Mouse (Mus musculus) embryonic facial prominence, embryonic 10.5 days (tissue): ENCODE data around the gene Dusp15. TPM values are rescaled to one million over a fixed set of nuclear protein-coding genes. Genes with fewer than 3 reads are reported as not detected.

ENCODE experiments used
- DNase-seq: peaks from one replicate; pipeline ENCODE4 v3.0.0-alpha.2; 2017; ENCODE audit warnings: low spot score
- H3K27ac ChIP-seq: fragments of 300-500 bp; sonication (generic); replicated peaks from 2 replicates; pipeline ENCODE4 v1.5.1; 2016; ENCODE audit warnings: mild to moderate bottlenecking
- H3K27me3 ChIP-seq: fragments of 300-500 bp; sonication (generic); replicated peaks from 2 replicates; pipeline ENCODE4 v1.6.1; 2016; ENCODE audit warnings: low read depth, mild to moderate bottlenecking; ENCODE audit not compliant: poor library complexity, severe bottlenecking
- H3K36me3 ChIP-seq: fragments of 300-500 bp; sonication (generic); replicated peaks from 2 replicates; pipeline ENCODE4 v1.6.1; 2016; ENCODE audit warnings: mild to moderate bottlenecking, moderate library complexity
- H3K4me1 ChIP-seq: fragments of 300-500 bp; sonication (generic); 2 replicates; pipeline ENCODE4 v1.6.1; 2016
- H3K4me3 ChIP-seq: fragments of 300-500 bp; sonication (generic); 2 replicates; pipeline ENCODE4 v1.5.1; 2016; ENCODE audit warnings: mild to moderate bottlenecking, moderate library complexity
- H3K9me3 ChIP-seq: fragments of 300-500 bp; sonication (generic); 2 replicates; pipeline ENCODE4 v1.6.1; 2016; ENCODE audit warnings: mild to moderate bottlenecking
- WGBS: fragments of 180-500 bp; shearing (Covaris S2); methylation state at CpG from one replicate; pipeline ENCODE4 v1.1.7; 2016; 5-methylcytosine and 5-hydroxymethylcytosine counted together
- polyA plus RNA-seq: library from polyadenylated mRNA; unstranded; fragments of >200 nt; fragmentation: Nextera tagmentation; extraction: Ambion mirVana; gene quantifications from 2 replicates; pipeline ENCODE4 v1.2.1, GENCODE M21; 2016

The Dusp15 gene
- polyA plus RNA-seq: 0.34 and 0.95 TPM in 2 replicates

- WGBS: 1% methylated on average over 54 of the region's 54 CpGs
- Histone ChIP-seq H3K36me3 (no peaks in the 10 kb centered on the region), H3K9me3 (no peaks in the 10 kb centered on the region), H3K4me3 (peak within 1 kb of the TSS; percentile 81), H3K27ac (peak within 1 kb of the TSS; percentile 81), H3K27me3 (peaks cover 94% of the 10 kb centered on the region), H3K4me1 (peaks cover 38% of the 10 kb centered on the region)
- peak; percentile 69 for DNase-seq
Measured at GRCm38 (mm10) chr2:152951065-152951849, at the start of gene Dusp15. TSS of gene Dusp15 (minus strand) at chr2:152951698.

- Histone ChIP-seq H3K9me3 (no peaks in the 10 kb centered on the region), H3K27ac (no peak overlapping the region), H3K27me3 (no peaks in the 10 kb centered on the region), H3K4me3 (no peak overlapping the region), H3K4me1 (0 out of 2 replicates have a peak, but pooled peaks cover 8% of the 10 kb centered on the region), H3K36me3 (no peaks in the 10 kb centered on the region)
- 69% methylated on average over 4 of the region's 4 CpGs for WGBS
- no peak for DNase-seq
Measured at GRCm38 (mm10) chr2:152997046-152997445, 45.5 kb upstream of the Dusp15 start.

GRCm38 (mm10) chr2:152991529-152991928 is 40.0 kb upstream of the Dusp15 start:
- DNase-seq: no peak
- Histone ChIP-seq H3K4me3 (no peak overlapping the region), H3K27ac (no peak overlapping the region), H3K36me3 (no peaks in the 10 kb centered on the region), H3K27me3 (no peaks in the 10 kb centered on the region), H3K4me1 (0 out of 2 replicates have a peak, but pooled peaks cover 8% of the 10 kb centered on the region), H3K9me3 (no peaks in the 10 kb centered on the region)
- 87% methylated on average over 9 of the region's 9 CpGs for WGBS

GRCm38 (mm10) chr2:152985582-152985981 is 34.1 kb upstream of the Dusp15 start:
- Histone ChIP-seq H3K27ac (no peak overlapping the region), H3K9me3 (no peaks in the 10 kb centered on the region), H3K4me1 (peaks cover 5% of the 10 kb centered on the region; the same call in 1 of the 2 replicates), H3K27me3 (no peaks in the 10 kb centered on the region), H3K36me3 (no peaks in the 10 kb centered on the region), H3K4me3 (no peak overlapping the region)
- 27% methylated on average over 1 of the region's 1 CpGs for WGBS
- no peak for DNase-seq

- Histone ChIP-seq H3K4me1 (no peaks in the 10 kb centered on the region), H3K9me3 (no peaks in the 10 kb centered on the region), H3K36me3 (no peaks in the 10 kb centered on the region), H3K27ac (no peak overlapping the region), H3K4me3 (no peak overlapping the region), H3K27me3 (no peaks in the 10 kb centered on the region)
- DNase-seq: no peak
- 63% methylated on average over 3 of the region's 3 CpGs for WGBS
Measured at GRCm38 (mm10) chr2:152976991-152977390, 25.5 kb upstream of the Dusp15 start.

- no peaks in the 10 kb centered on the region for H3K9me3 ChIP-seq
- DNase-seq: no peak
- 65% methylated on average over 4 of the region's 4 CpGs for WGBS
- H3K36me3 ChIP-seq: no peaks in the 10 kb centered on the region
- peaks cover 2% of the 10 kb centered on the region; the same call in 1 of the 2 replicates for H3K27me3 ChIP-seq
- H3K4me3 ChIP-seq: no peak overlapping the region
- peaks cover 9% of the 10 kb centered on the region; the same call in 1 of the 2 replicates for H3K4me1 ChIP-seq
- H3K27ac ChIP-seq: no peak overlapping the region
Measured at GRCm38 (mm10) chr2:152965555-152965954, 14.1 kb upstream of the Dusp15 start.

GRCm38 (mm10) chr2:152962091-152962793 is 10.7 kb upstream of the Dusp15 start, which contains the start of gene Ttll9:
TSS of gene Ttll9 (plus strand) at chr2:152962485.
- DNase-seq: peak; percentile 85
- Histone ChIP-seq H3K36me3 (no peaks in the 10 kb centered on the region), H3K27ac (peak within 1 kb of the TSS; percentile 73), H3K4me3 (peak within 1 kb of the TSS; percentile 58), H3K9me3 (no peaks in the 10 kb centered on the region), H3K4me1 (peaks cover 9% of the 10 kb centered on the region; the same call in 1 of the 2 replicates), H3K27me3 (peaks cover 8% of the 10 kb centered on the region; the same call in 1 of the 2 replicates)
- WGBS: 2% methylated on average over 34 of the region's 34 CpGs

- 76% methylated on average over 3 of the region's 3 CpGs for WGBS
- Histone ChIP-seq H3K9me3 (no peaks in the 10 kb centered on the region), H3K4me3 (no peak overlapping the region), H3K27me3 (peaks cover 34% of the 10 kb centered on the region), H3K4me1 (peaks cover 15% of the 10 kb centered on the region), H3K36me3 (no peaks in the 10 kb centered on the region), H3K27ac (no peak overlapping the region)
- DNase-seq: no peak
Measured at GRCm38 (mm10) chr2:152958116-152958515, 6.6 kb upstream of the Dusp15 start.

- 21% methylated on average over 13 of the region's 13 CpGs for WGBS
- H3K36me3 ChIP-seq: no peaks in the 10 kb centered on the region
- H3K27ac ChIP-seq: peak overlapping the region; percentile 81
- H3K4me3 ChIP-seq: peak overlapping the region; percentile 81
- peaks cover 33% of the 10 kb centered on the region for H3K4me1 ChIP-seq
- no peaks in the 10 kb centered on the region for H3K9me3 ChIP-seq
- no peak for DNase-seq
- peaks cover 86% of the 10 kb centered on the region for H3K27me3 ChIP-seq
Measured at GRCm38 (mm10) chr2:152951850-152952720, 587 bp upstream of the Dusp15 start.

- WGBS: 36% methylated on average over 11 of the region's 11 CpGs
Measured at GRCm38 (mm10) chr2:152950358-152951064, 987 bp downstream of the Dusp15 start.

GRCm38 (mm10) chr2:152948438-152949020 is 3.0 kb downstream of the Dusp15 start:
- peaks cover 36% of the 10 kb centered on the region for H3K4me1 ChIP-seq
- WGBS: 89% methylated on average over 5 of the region's 5 CpGs
- no peaks in the 10 kb centered on the region for H3K9me3 ChIP-seq
- no peaks in the 10 kb centered on the region for H3K36me3 ChIP-seq
- H3K4me3 ChIP-seq: no peak overlapping the region
- DNase-seq: no peak
- H3K27ac ChIP-seq: no peak overlapping the region
- H3K27me3 ChIP-seq: peaks cover 98% of the 10 kb centered on the region

More at GRCm38 (mm10) chr2:152950358-152951064, 987 bp downstream of the Dusp15 start:
- H3K9me3 ChIP-seq: no peaks in the 10 kb centered on the region
- no peaks in the 10 kb centered on the region for H3K36me3 ChIP-seq
- no peak for DNase-seq
- no peak overlapping the region for H3K27ac ChIP-seq
- H3K4me3 ChIP-seq: peak overlapping the region; percentile 81
- H3K4me1 ChIP-seq: peaks cover 38% of the 10 kb centered on the region
- peaks cover 94% of the 10 kb centered on the region for H3K27me3 ChIP-seq
